Mouse (Mus musculus) ES-Bruce4 (cell line): ENCODE measurements around the gene Heatr5b. TPM values are rescaled to one million over a fixed set of nuclear protein-coding genes. Genes with fewer than 3 reads are reported as not detected.

Source experiments
- H3K27ac ChIP-seq: 2 replicates; pipeline ENCODE4 v1.5.1; 2012; ENCODE audit warnings: low read length, inconsistent platforms; ENCODE audit not compliant: insufficient read depth
- H3K27me3 ChIP-seq: 2 replicates; pipeline ENCODE4 v1.6.1; 2012; ENCODE audit warnings: mild to moderate bottlenecking, low read length, inconsistent platforms; ENCODE audit not compliant: control insufficient read depth, poor library complexity, insufficient read depth, severe bottlenecking
- H3K36me3 ChIP-seq: 2 replicates; pipeline ENCODE4 v1.6.1; 2012; ENCODE audit warnings: inconsistent platforms, mild to moderate bottlenecking, low read length, moderate library complexity; ENCODE audit not compliant: control insufficient read depth, poor library complexity, insufficient read depth, severe bottlenecking
- H3K4me1 ChIP-seq: one replicate; pipeline ENCODE4 v1.8.1; 2011; ENCODE audit warnings: low read length; ENCODE audit not compliant: control insufficient read depth, insufficient read depth
- H3K4me3 ChIP-seq: 2 replicates; pipeline ENCODE4 v1.5.1; 2011; ENCODE audit warnings: low read depth, mild to moderate bottlenecking, low read length
- H3K9ac ChIP-seq: 2 replicates; pipeline ENCODE4 v1.6.1; 2012; ENCODE audit warnings: low read depth, mild to moderate bottlenecking, inconsistent platforms; ENCODE audit not compliant: poor library complexity, severe bottlenecking
- H3K9me3 ChIP-seq: replicated peaks from 2 replicates; pipeline ENCODE4 v1.6.1; 2012; ENCODE audit warnings: mild to moderate bottlenecking, low read length, inconsistent platforms; ENCODE audit not compliant: control insufficient read depth, poor library complexity, insufficient read depth, severe bottlenecking
- CTCF ChIP-seq: IDR thresholded peaks from one replicate; pipeline ENCODE4 v1.8.1; 2011; ENCODE audit warnings: low read depth, low read length
- EP300 ChIP-seq: IDR thresholded peaks from 2 replicates; pipeline ENCODE4 v1.6.1; 2011; ENCODE audit warnings: low read depth, low read length; ENCODE audit not compliant: insufficient read depth
- POLR2A ChIP-seq: IDR thresholded peaks from one replicate; pipeline ENCODE4 v1.8.1; 2011; ENCODE audit warnings: low read length; ENCODE audit not compliant: insufficient read depth
- polyA plus RNA-seq: library from polyadenylated mRNA; stranded (reverse); fragments of >200 nt; gene quantifications from 2 replicates; pipeline ENCODE4 v1.2.4, GENCODE M21; 2011; ENCODE audit warnings: low read depth; ENCODE audit not compliant: missing spikeins, insufficient read depth, insufficient read length

The Heatr5b gene
- polyA plus RNA-seq, 1 experiment: 28.4 TPM

DNA sequence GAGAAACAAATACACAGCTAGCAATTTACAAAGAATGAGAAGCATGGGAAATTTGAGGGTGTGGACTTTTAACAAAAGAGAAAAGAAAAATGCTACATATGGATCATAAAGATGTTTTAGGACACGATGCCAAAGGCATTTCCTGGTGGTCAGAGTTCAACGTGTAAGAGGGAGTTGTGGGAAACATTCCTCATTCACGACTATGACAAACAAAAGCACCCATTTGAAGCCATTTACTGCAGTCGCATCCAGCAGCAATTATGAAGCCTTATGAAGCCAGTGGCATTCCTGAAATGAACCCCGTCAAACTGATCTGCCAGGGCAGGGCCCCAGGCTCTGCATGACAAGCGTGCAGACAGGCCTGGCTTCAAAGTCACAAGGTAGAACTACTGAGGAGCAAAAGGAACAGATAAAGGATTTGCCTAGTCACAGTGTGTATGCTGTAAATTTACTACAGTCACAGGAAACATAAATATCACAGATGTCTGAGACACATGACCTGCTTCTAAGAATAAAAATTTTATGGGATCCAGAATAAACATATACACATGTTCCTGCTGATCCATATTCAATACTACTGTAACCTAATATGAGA, 110.6 kb downstream of the Heatr5b start:
- Histone ChIP-seq H3K4me3 (no peak overlapping the region), H3K9me3 (no peaks in the 10 kb centered on the region), H3K27ac (no peak overlapping the region), H3K27me3 (no peaks in the 10 kb centered on the region), H3K4me1 (no peaks in the 10 kb centered on the region), H3K9ac (no peak overlapping the region), H3K36me3 (no peaks in the 10 kb centered on the region)
- TF ChIP-seq POLR2A (no peak), CTCF (no peak), EP300 (no peak)

DNA sequence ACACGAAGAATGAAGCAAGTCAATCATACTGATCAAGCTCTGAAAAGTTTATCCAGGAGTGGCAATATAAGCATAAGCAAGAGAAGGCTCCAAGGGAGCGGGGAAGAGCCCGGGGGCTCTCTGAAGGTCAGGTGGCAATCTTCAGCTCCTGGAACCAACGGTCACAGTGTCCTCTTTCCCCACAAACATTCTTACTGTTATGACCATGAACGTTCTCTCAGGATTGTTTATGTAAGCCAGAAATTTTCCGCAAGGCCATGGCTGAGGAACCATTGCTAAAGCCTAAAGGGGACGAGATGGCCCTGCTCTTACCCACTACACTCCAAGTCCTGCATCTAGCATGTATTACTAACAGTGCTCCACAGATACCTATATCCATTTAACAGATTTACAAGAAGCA, 113.5 kb downstream of the Heatr5b start:
- H3K9me3 ChIP-seq: no peaks in the 10 kb centered on the region
- H3K9ac ChIP-seq: no peak overlapping the region
- H3K27me3 ChIP-seq: no peaks in the 10 kb centered on the region
- H3K4me1 ChIP-seq: no peaks in the 10 kb centered on the region
- no peak overlapping the region for H3K27ac ChIP-seq
- no peak for TF ChIP-seq EP300
- TF ChIP-seq POLR2A: no peak
- no peak for TF ChIP-seq CTCF
- H3K4me3 ChIP-seq: no peak overlapping the region
- H3K36me3 ChIP-seq: no peaks in the 10 kb centered on the region

DNA sequence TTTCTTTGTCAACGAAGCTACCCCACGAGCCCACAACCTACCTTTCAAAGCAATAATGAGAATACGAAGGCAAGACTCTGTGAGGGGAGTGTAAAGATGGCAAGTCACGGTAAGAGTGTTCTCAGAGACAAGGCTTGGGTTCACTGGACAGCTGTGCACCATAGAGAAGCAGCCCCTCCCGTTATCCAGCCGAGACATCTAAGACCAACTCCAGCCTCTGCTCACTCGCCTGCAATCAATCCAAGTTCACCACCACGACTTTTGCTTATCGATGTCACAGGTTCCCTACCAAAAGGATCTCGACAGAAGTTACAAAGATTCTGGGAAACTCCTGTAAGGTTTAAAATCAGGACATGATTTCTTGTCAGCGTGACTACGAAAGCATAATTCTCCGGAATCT, 116.1 kb downstream of the Heatr5b start:
- TF ChIP-seq EP300: no peak
- no peak for TF ChIP-seq POLR2A
- TF ChIP-seq CTCF: no peak
- H3K27me3 ChIP-seq: no peaks in the 10 kb centered on the region
- H3K9me3 ChIP-seq: no peaks in the 10 kb centered on the region
- no peaks in the 10 kb centered on the region for H3K36me3 ChIP-seq
- no peak overlapping the region; the same call in 1 of the 2 replicates for H3K27ac ChIP-seq
- no peaks in the 10 kb centered on the region for H3K4me1 ChIP-seq
- H3K9ac ChIP-seq: no peak overlapping the region
- no peak overlapping the region for H3K4me3 ChIP-seq

DNA sequence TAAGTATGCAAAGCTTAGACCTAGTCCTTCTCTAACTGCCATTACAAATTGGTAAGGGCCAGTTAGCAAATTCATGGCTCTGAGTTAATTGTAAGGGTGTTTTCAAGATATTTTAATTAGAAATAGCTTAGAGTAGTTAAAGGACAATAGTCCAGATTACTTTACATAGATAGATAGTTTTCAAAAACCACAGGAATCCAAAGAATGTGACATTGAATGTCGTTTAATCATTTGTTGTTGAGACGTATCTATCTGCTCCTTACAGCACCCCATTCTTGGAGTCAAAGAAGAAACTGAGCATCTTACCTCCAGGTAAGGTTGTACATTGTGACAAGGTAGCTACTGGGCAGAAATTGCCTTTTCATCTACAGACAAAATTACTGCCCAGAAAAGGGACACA, 124.9 kb downstream of the Heatr5b start:
- H3K36me3 ChIP-seq: no peaks in the 10 kb centered on the region
- H3K9me3 ChIP-seq: no peaks in the 10 kb centered on the region
- H3K4me1 ChIP-seq: no peaks in the 10 kb centered on the region
- no peak overlapping the region for H3K27ac ChIP-seq
- H3K4me3 ChIP-seq: no peak overlapping the region
- TF ChIP-seq CTCF (no peak), POLR2A (no peak), EP300 (no peak)
- H3K27me3 ChIP-seq: no peaks in the 10 kb centered on the region
- H3K9ac ChIP-seq: no peak overlapping the region

DNA sequence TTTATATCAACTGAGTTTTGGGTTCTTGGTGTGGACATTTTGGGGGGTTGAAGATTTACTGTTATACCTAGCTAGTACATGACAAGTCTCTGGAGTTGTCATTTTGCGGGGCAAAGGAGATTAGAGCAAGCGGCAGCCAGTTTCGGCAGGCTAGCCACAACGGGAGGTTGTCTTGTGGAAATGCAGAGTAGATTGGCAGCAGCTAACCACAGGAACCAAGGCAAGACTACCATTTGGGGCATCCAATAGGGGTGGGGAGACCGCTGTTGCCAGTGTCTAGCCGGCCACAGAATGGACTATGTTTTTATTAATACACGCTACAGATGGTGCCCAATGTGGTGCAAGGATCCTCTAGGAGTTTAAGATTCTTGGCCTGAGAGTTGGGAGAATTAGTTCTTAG, 126.7 kb downstream of the Heatr5b start:
- no peaks in the 10 kb centered on the region for H3K36me3 ChIP-seq
- H3K27me3 ChIP-seq: no peaks in the 10 kb centered on the region
- H3K9ac ChIP-seq: no peak overlapping the region
- no peaks in the 10 kb centered on the region for H3K4me1 ChIP-seq
- no peak overlapping the region for H3K27ac ChIP-seq
- no peak overlapping the region for H3K4me3 ChIP-seq
- TF ChIP-seq EP300: no peak
- TF ChIP-seq POLR2A: no peak
- TF ChIP-seq CTCF: no peak
- no peaks in the 10 kb centered on the region for H3K9me3 ChIP-seq

DNA sequence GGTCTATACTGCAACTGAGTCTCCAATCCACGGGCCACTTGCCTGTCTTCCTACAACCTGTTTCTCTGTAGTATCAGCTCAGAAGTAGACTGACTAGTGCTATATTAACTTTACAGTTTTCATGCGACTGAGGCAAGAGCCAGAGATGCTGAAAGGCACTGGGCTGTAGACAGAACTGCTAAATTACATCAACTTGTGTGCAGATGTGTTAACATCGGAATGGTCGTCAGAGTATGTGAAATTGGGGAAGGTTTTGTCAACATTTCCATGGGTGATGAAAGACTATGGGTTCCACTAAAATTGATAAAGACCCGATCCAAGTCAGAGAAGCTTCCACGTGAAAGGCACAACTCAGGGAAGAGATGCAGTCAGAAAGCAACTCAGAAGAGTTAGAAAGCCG, 132.2 kb downstream of the Heatr5b start:
- H3K9ac ChIP-seq: no peak overlapping the region
- TF ChIP-seq CTCF (no peak), EP300 (no peak), POLR2A (no peak)
- H3K27me3 ChIP-seq: no peaks in the 10 kb centered on the region
- H3K9me3 ChIP-seq: no peaks in the 10 kb centered on the region
- H3K4me1 ChIP-seq: no peaks in the 10 kb centered on the region
- H3K4me3 ChIP-seq: no peak overlapping the region
- H3K27ac ChIP-seq: no peak overlapping the region
- no peaks in the 10 kb centered on the region for H3K36me3 ChIP-seq

Other genes with a start within 250 kb of the Heatr5b start
- 18.4 and 18.7 TPM in 2 replicates for gene Strn, start 98.2 kb downstream of the Heatr5b start, polyA plus RNA-seq
- 38.5 and 38.7 TPM in 2 replicates for gene Gpatch11, start 203 bp upstream of the Heatr5b start, polyA plus RNA-seq
- 21.0 and 22.4 TPM in 2 replicates for gene Eif2ak2, start 47.2 kb upstream of the Heatr5b start, polyA plus RNA-seq
- 6.8 and 7.8 TPM in 2 replicates for gene Sult6b1, start 71.6 kb upstream of the Heatr5b start, polyA plus RNA-seq
- 100 and 101 TPM in 2 replicates for gene Cebpzos, start 81.1 kb upstream of the Heatr5b start, polyA plus RNA-seq
- 120 and 124 TPM in 2 replicates for gene Cebpz, start 101.7 kb upstream of the Heatr5b start, polyA plus RNA-seq
- gene Ndufaf7, start 101.8 kb upstream of the Heatr5b start, polyA plus RNA-seq: 54.5 and 64.2 TPM in 2 replicates
- gene Prkd3, start 185.5 kb upstream of the Heatr5b start, polyA plus RNA-seq: 36.1 and 37.5 TPM in 2 replicates
- gene Qpct, start 216.5 kb upstream of the Heatr5b start, polyA plus RNA-seq: 2.2 and 3.0 TPM in 2 replicates